Mouse (Mus musculus) brain, embryonic 14.5 days (tissue): Measurements from ENCODE around the gene Runx2. TPM values are rescaled to one million over a fixed set of nuclear protein-coding genes. Genes with fewer than 3 reads are reported as not detected.

Experiments
- DNase-seq: peaks from one replicate; pipeline ENCODE4 v3.0.0-alpha.2; 2011; ENCODE audit warnings: low read depth
- CTCF ChIP-seq: fragments of 200-500 bp; IDR thresholded peaks from 2 replicates; pipeline ENCODE4 v1.5.1; 2012; ENCODE audit warnings: inconsistent platforms, mild to moderate bottlenecking, moderate library complexity, borderline replicate concordance; ENCODE audit not compliant: insufficient read depth, insufficient read length; ENCODE audit errors: extremely low read depth
- POLR2A ChIP-seq: fragments of 200-500 bp; IDR thresholded peaks from 2 replicates; pipeline ENCODE4 v1.6.1; 2012; ENCODE audit warnings: mild to moderate bottlenecking, inconsistent platforms, borderline replicate concordance; ENCODE audit not compliant: poor library complexity, insufficient read depth, insufficient read length, severe bottlenecking; ENCODE audit errors: extremely low read depth
- polyA plus RNA-seq: library from polyadenylated mRNA; depleted of rRNA; stranded (reverse); fragments of >200 nt; gene quantifications from 2 replicates; pipeline ENCODE4 v1.2.3, GENCODE M21; 2012; rRNA removed

Gene Runx2
- polyA plus RNA-seq, result 0.73 and 2.6 TPM in 2 replicates

DNA sequence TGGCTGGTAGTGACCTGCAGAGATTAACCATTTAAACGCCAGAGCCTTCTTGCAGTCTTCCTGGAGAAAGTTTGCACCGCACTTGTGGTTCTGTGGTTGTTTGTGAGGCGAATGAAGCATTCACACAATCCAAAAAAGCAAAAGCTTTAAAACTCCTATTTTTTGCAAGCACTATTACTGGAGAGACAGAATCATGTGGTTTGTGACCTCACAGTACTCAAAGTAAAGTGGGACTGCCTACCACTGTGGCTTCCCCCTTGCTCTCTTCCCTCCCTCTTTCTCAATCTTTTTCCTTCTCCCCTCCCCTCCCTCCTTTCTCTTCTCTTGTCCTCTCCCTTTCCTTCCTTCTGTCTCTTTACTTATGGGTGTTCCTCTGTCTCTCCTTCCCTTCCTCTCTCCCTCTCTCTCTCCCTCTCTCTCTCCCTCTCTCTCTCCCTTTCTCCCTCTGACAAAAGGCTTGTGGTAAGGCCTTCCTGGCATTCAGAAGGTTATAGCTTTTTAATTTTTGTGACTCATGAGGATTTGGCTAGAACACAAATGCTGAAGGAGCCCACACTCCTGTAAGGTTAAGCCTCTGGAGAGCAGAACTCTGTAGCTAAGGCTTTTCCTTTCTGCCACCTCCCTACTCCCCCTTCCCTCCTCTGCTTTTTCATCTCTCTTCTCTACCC, at the start of gene Runx2:
TSS of gene Runx2 (minus strand) at position 290 of the 668 bp plus-strand sequence.
- DNase-seq, result no peak
- no peak for TF ChIP-seq CTCF
- TF ChIP-seq POLR2A, result no peak

DNA sequence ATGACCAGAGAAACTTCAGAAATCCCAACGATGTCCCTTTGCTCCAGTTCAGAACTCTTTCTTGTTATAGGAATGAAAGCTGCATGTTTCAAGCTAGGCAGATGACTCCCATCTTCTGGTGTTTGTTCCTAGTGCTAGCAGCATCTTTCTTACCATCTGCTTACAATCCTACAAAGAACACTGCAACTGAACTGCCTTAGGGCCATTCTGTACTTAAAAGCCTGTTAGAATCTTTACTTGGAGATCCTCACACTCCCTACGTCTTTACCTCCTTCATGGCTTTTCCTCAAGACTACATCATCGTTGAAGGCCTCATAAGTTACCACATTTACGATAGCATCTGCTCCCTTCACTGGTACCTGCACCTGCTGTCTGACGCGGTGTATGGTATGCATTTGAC, 48.6 kb upstream of the Runx2 start:
- TF ChIP-seq POLR2A (no peak), CTCF (no peak)
- no peak for DNase-seq

DNA sequence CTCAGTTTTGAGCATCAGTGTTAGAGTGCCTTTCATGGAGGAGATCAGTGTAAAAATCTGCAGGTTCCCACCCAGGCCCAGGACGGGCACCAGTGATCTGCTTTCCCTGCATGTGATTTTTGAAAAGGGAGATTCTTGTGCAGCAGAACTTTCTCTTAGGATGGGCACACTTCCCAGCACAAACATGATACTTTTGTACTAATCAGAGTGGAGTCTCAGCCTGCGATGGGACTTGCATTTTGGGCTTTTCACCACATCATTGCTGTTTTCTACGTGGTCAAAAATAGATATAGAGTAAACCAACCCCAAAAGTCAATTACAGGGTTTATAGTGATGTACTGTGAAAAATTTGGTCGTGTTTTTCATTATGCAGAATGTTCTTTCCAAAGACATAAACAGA, 27.6 kb upstream of the Runx2 start:
- TF ChIP-seq POLR2A (no peak), CTCF (no peak)
- no peak for DNase-seq

DNA sequence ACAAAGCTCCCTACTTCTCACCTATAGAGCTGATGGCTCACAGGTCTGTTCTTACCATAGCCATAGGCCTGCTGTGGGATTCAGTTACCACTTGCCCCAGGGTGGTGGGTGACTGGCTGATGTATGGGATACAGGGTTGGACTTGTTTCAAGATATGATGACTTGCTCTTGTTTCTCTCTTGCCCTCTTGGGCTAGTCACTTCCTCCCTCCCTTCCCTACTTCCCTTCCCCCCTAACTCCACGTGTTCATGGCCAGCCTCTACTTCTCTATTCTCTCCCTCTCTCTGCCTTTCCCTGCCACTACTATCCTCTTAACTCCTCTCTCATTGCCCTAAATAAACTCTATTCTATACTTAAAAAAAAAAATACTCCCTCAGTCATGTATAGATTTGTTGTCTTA, 16.6 kb upstream of the Runx2 start:
- DNase-seq, result no peak
- TF ChIP-seq CTCF (no peak), POLR2A (no peak)

DNA sequence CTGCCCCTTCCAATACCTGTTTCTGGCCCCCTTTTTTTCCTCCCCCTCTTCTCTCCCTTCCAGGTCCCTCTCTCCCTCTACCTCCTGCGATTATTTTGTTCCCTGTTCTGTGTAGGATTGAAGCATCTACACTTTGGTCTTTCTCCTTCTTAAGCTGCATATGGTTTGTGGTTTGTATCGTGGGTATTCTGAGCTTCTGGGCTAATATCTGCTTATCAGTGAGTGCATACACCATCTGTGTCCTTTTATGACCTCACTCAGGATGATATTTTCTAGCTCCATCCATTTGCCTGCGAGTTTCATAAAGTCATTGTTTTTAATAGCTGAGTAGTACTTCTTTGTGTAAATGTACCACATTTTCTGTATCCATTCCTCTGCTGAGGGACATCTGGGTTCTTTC, 15.0 kb upstream of the Runx2 start:
- no peak for DNase-seq
- TF ChIP-seq POLR2A (no peak), CTCF (no peak)

GRCm38 (mm10) chr17:44827964-44828363, 13.4 kb upstream of the Runx2 start:
- no peak for DNase-seq
- no peak for TF ChIP-seq CTCF
- TF ChIP-seq POLR2A, result no peak

- no peak for DNase-seq
- TF ChIP-seq POLR2A, result no peak
- no peak for TF ChIP-seq CTCF
Observed at GRCm38 (mm10) chr17:44827124-44827523, 12.5 kb upstream of the Runx2 start.

- no peak for DNase-seq
- TF ChIP-seq CTCF (no peak), POLR2A (no peak)
Observed at GRCm38 (mm10) chr17:44821940-44822339, 7.3 kb upstream of the Runx2 start.

GRCm38 (mm10) chr17:44819816-44820215, 5.2 kb upstream of the Runx2 start:
- no peak for DNase-seq
- TF ChIP-seq CTCF (no peak), POLR2A (no peak)

DNA sequence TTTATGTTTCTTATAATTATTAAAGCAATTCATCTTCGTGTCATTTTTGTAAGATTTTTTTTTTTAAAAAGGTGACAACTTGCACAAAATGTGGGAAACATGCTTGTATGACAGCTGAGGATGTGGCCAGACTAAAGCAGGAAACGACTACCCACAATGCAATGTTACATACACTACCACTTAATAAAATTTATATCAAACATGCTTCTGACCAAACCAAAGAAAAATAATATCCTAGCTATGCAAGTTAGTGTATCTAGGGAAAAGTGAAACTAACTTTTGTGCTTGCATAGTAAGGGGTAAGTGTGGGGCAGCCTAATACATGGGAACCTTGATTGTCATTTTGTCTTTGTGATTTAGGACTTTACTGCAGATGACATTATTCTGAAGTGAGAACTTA, 4.2 kb upstream of the Runx2 start:
- no peak for DNase-seq
- TF ChIP-seq CTCF (no peak), POLR2A (no peak)

DNA sequence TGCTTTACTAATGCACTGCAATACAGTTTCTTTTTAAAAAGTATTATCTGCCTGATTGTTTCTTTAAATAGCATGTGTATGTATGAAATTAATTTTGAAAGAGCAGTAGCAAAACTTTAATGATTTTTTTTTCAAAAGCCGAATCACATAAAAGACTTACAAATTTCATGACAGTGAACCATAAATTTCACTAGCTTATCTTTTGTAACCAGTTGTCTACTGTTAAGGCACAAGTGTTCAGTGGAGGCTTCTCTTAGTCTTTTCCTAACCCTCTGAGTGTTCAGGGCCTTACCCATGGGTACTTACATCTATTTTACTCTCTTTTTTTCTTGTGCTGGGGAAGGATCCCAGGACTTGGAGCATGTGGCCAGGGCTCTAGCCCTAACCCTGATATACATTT, 7.6 kb downstream of the Runx2 start:
- no peak for TF ChIP-seq CTCF
- TF ChIP-seq POLR2A, result no peak
- no peak for DNase-seq

GRCm38 (mm10) chr17:44797331-44797730, 17.3 kb downstream of the Runx2 start:
- TF ChIP-seq CTCF (no peak), POLR2A (no peak)
- no peak for DNase-seq

DNA sequence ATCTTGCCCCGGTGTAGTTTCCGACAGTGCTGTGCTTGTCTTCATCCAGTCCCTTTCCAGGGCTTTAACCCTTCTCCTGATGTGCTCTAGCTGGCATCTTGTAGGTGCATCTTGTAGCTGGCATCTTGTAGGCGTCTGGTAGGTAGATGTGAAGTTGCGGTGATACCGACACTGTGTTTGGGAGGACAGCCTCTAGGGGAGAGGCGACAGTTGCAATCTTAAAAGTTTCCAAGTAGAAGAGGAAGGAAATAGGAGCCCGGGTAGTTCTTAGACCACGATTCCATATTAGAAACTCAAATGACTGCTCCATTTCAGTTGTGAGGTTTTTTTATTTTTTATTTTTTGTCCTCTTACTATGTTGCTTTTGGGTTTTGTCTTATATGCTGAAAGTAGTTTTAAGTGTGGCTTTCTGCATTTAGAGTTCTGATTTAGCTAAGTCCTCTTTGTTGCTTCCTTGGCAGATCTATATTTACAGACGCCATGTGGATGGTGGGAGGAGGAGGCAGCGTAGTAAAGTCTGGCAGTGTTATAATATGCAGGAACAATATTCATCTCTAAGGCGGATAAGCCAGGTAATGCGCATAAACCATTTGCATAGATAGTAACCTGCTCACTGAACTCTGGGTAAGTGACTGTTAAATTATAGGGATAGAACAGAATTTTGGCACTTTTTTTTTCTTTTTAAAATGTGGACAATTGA, 22.2 kb downstream of the Runx2 start:
- TF ChIP-seq CTCF (no peak), POLR2A (no peak)
- no peak for DNase-seq
